Mouse (Mus musculus) hindbrain, embryonic 12.5 days (tissue): Measurements from ENCODE around the gene Npffr2. TPM values are rescaled to one million over a fixed set of nuclear protein-coding genes. Genes with fewer than 3 reads are reported as not detected.

Experiments used
- ATAC-seq: fragments of 200-750 bp; cut with Nextera tagmentation; 2 replicates; pipeline ENCODE4 v1.8.0; 2017; ENCODE audit warnings: moderate TSS enrichment; ENCODE audit not compliant: low FRiP score
- H3K27ac ChIP-seq: fragments of 300-500 bp; sonication (generic); 2 replicates; pipeline ENCODE4 v1.5.1; 2016; ENCODE audit warnings: mild to moderate bottlenecking
- H3K27me3 ChIP-seq: fragments of 300-500 bp; sonication (generic); 2 replicates; pipeline ENCODE4 v1.6.1; 2016; ENCODE audit warnings: mild to moderate bottlenecking
- H3K36me3 ChIP-seq: fragments of 300-500 bp; sonication (generic); 2 replicates; pipeline ENCODE4 v1.6.1; 2016; ENCODE audit warnings: mild to moderate bottlenecking
- H3K4me1 ChIP-seq: fragments of 300-500 bp; sonication (generic); 2 replicates; pipeline ENCODE4 v1.6.1; 2016
- H3K4me2 ChIP-seq: fragments of 300-500 bp; sonication (generic); replicated peaks from 2 replicates; pipeline ENCODE4 v1.6.1; 2016; ENCODE audit warnings: mild to moderate bottlenecking
- H3K4me3 ChIP-seq: fragments of 300-500 bp; sonication (generic); 2 replicates; pipeline ENCODE4 v1.5.1; 2016; ENCODE audit warnings: mild to moderate bottlenecking
- H3K9ac ChIP-seq: fragments of 300-500 bp; sonication (generic); 2 replicates; pipeline ENCODE4 v1.6.1; 2016; ENCODE audit warnings: mild to moderate bottlenecking, moderate library complexity
- H3K9me3 ChIP-seq: fragments of 300-500 bp; sonication (generic); replicated peaks from 2 replicates; pipeline ENCODE4 v1.6.1; 2016; ENCODE audit warnings: mild to moderate bottlenecking
- WGBS: fragments of 180-500 bp; shearing (Covaris S2); methylation state at CpG from one replicate; pipeline ENCODE4 v1.1.7; 2016; 5-methylcytosine and 5-hydroxymethylcytosine counted together
- polyA plus RNA-seq: library from polyadenylated mRNA; unstranded; fragments of >200 nt; fragmentation: Nextera tagmentation; extraction: Ambion mirVana; gene quantifications from 2 replicates; pipeline ENCODE4 v1.2.1, GENCODE M21; 2016

The Npffr2 gene
- polyA plus RNA-seq, 1 experiment from 2014 or later: not detected

- ATAC-seq: peak; percentile 38; the same call in 1 of the 2 replicates
- Histone ChIP-seq H3K27ac (no peak overlapping the region), H3K9ac (no peak overlapping the region), H3K36me3 (no peaks in the 10 kb centered on the region), H3K4me2 (no peak overlapping the region), H3K9me3 (no peaks in the 10 kb centered on the region), H3K4me3 (no peak overlapping the region), H3K27me3 (no peaks in the 10 kb centered on the region), H3K4me1 (no peaks in the 10 kb centered on the region)
- WGBS: 86% methylated on average over 1 of the region's 1 CpGs
These were observed 52.0 kb downstream of the Npffr2 start for GRCm38 (mm10) chr5:89579181-89579580.

GRCm38 (mm10) chr5:89581143-89581542 lies 53.9 kb downstream of the Npffr2 start:
- peak; percentile 70; the same call in 1 of the 2 replicates for ATAC-seq
- H3K9me3 ChIP-seq: no peaks in the 10 kb centered on the region
- H3K27ac ChIP-seq: no peak overlapping the region
- WGBS: 54% methylated on average over 1 of the region's 1 CpGs
- no peaks in the 10 kb centered on the region for H3K27me3 ChIP-seq
- no peak overlapping the region for H3K4me2 ChIP-seq
- no peaks in the 10 kb centered on the region for H3K36me3 ChIP-seq
- H3K4me3 ChIP-seq: no peak overlapping the region
- H3K9ac ChIP-seq: no peak overlapping the region
- H3K4me1 ChIP-seq: no peaks in the 10 kb centered on the region

- Histone ChIP-seq H3K4me2 (no peak overlapping the region), H3K9me3 (no peaks in the 10 kb centered on the region), H3K27ac (peak overlapping the region; percentile 30; the same call in 1 of the 2 replicates), H3K4me1 (no peaks in the 10 kb centered on the region), H3K36me3 (no peaks in the 10 kb centered on the region), H3K4me3 (no peak overlapping the region), H3K9ac (no peak overlapping the region), H3K27me3 (no peaks in the 10 kb centered on the region)
- 70% methylated on average over 5 of the region's 5 CpGs for WGBS
- ATAC-seq: peak; percentile 77
These were observed 54.6 kb downstream of the Npffr2 start for GRCm38 (mm10) chr5:89581742-89582366.

GRCm38 (mm10) chr5:89585021-89585420 lies 57.8 kb downstream of the Npffr2 start:
- no peaks in the 10 kb centered on the region for H3K4me1 ChIP-seq
- H3K27ac ChIP-seq: no peak overlapping the region
- H3K4me2 ChIP-seq: no peak overlapping the region
- H3K9me3 ChIP-seq: no peaks in the 10 kb centered on the region
- no peak for ATAC-seq
- no peak overlapping the region for H3K4me3 ChIP-seq
- H3K27me3 ChIP-seq: no peaks in the 10 kb centered on the region
- no peak overlapping the region for H3K9ac ChIP-seq
- 88% methylated on average over 3 of the region's 3 CpGs for WGBS
- H3K36me3 ChIP-seq: no peaks in the 10 kb centered on the region

GRCm38 (mm10) chr5:89592301-89592700 lies 65.1 kb downstream of the Npffr2 start:
- 70% methylated on average over 4 of the region's 4 CpGs for WGBS
- Histone ChIP-seq H3K4me2 (no peak overlapping the region), H3K4me1 (no peaks in the 10 kb centered on the region), H3K36me3 (no peaks in the 10 kb centered on the region), H3K4me3 (no peak overlapping the region), H3K27ac (no peak overlapping the region), H3K9ac (no peak overlapping the region), H3K9me3 (no peaks in the 10 kb centered on the region), H3K27me3 (no peaks in the 10 kb centered on the region)
- ATAC-seq: no peak

- H3K27ac ChIP-seq: no peak overlapping the region; the same call in 1 of the 2 replicates
- no peak for ATAC-seq
- WGBS: 67% methylated on average over 2 of the region's 2 CpGs
- H3K9me3 ChIP-seq: no peaks in the 10 kb centered on the region
- H3K27me3 ChIP-seq: no peaks in the 10 kb centered on the region
- no peak overlapping the region for H3K9ac ChIP-seq
- H3K4me3 ChIP-seq: no peak overlapping the region
- no peaks in the 10 kb centered on the region for H3K36me3 ChIP-seq
- no peaks in the 10 kb centered on the region for H3K4me1 ChIP-seq
- no peak overlapping the region for H3K4me2 ChIP-seq
These were observed 84.2 kb downstream of the Npffr2 start for GRCm38 (mm10) chr5:89611322-89612015.

- H3K9me3 ChIP-seq: no peaks in the 10 kb centered on the region
- no peak overlapping the region for H3K27ac ChIP-seq
- ATAC-seq: no peak
- no peaks in the 10 kb centered on the region for H3K27me3 ChIP-seq
- no peaks in the 10 kb centered on the region for H3K36me3 ChIP-seq
- no peak overlapping the region for H3K9ac ChIP-seq
- H3K4me2 ChIP-seq: no peak overlapping the region
- H3K4me1 ChIP-seq: no peaks in the 10 kb centered on the region
- WGBS: 71% methylated on average over 6 of the region's 6 CpGs
- H3K4me3 ChIP-seq: no peak overlapping the region
These were observed 85.0 kb downstream of the Npffr2 start for GRCm38 (mm10) chr5:89612262-89612661.

GRCm38 (mm10) chr5:89631599-89631998 lies 104.4 kb downstream of the Npffr2 start:
- no peaks in the 10 kb centered on the region for H3K9me3 ChIP-seq
- H3K36me3 ChIP-seq: no peaks in the 10 kb centered on the region
- no peaks in the 10 kb centered on the region for H3K4me1 ChIP-seq
- H3K27ac ChIP-seq: no peak overlapping the region
- H3K4me2 ChIP-seq: no peak overlapping the region
- H3K4me3 ChIP-seq: no peak overlapping the region
- H3K9ac ChIP-seq: no peak overlapping the region
- no peak for ATAC-seq
- WGBS: 82% methylated on average over 1 of the region's 1 CpGs
- no peaks in the 10 kb centered on the region for H3K27me3 ChIP-seq

Other genes with a start within 250 kb of the Npffr2 start
- gene Gc, start 69.5 kb upstream of the Npffr2 start, polyA plus RNA-seq: not detected in 2 replicates